12 mouse cellular contexts compared by ENCODE assay signal in the genomic region with DNA sequence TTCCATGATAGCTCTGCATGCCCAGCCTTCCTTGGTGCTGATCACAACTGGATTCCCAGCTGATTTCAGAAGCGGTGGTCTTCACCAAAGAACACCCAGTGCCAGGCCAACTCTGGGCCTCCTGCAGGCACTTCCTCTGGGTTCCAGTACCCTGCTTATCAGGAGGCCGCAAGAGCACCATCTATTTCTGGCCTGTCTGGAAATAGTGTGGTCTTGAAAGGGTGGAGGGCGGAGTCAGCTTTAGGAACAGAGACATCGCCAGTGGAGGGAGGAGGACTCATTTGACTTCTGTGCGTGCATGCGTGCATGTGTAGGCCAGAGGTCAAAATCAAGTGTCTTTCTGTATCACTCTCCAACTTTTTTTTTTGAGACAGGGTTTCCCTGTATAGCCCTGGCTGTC. TPM values are rescaled to one million over a fixed set of nuclear protein-coding genes. Genes with fewer than 3 reads are reported as not detected.
A peak's percentile ranks its signal among the peaks of the same experiment; 100 is the strongest.
DNase-seq lines count a peak whose midpoint lies in the region; ATAC-seq and TF ChIP-seq lines count a peak whose summit lies in the region.
"Had no signal": no experiment of that assay in that cellular context is flagged by ENCODE, and none has a peak within 500 bp of the region (broad histone marks: within the 10 kb centered on the region; RNA-seq: fewer than 3 reads in every experiment).

No protein-coding gene starts in this region.

- TF ChIP-seq POLR2A in kidney, adult 2 months (IDR thresholded peaks at IDR 0.05; ENCODE audit: low read depth, low read length) = no peak

- WGBS in lung, postnatal 0 days = 60% methylated on average over 6 of the region's 6 CpGs
- WGBS in kidney, adult 2 months = 78% methylated on average over 6 of the region's 6 CpGs

- no peak overlapping the region for H3K4me3 ChIP-seq in lung, postnatal 0 days (ENCODE audit: low read depth, low read length)
- no peak overlapping the region for H3K4me3 ChIP-seq in kidney, adult 2 months (ENCODE audit: insufficient read depth, low read depth, low read length)
- H3K4me3 ChIP-seq: gastrocnemius, adult 2 months; limb, embryonic 13.5 days; midbrain, embryonic 15.5 days had no signal

- no peaks in the 10 kb centered on the region for H3K36me3 ChIP-seq in lung, postnatal 0 days (ENCODE audit: insufficient read depth, low read length)
- H3K36me3 ChIP-seq in kidney, adult 2 months (ENCODE audit: control insufficient read depth, insufficient read depth, low read length) = no peaks in the 10 kb centered on the region
- H3K36me3 ChIP-seq: limb, embryonic 13.5 days; midbrain, embryonic 15.5 days had no signal

- H3K9ac ChIP-seq in lung, postnatal 0 days (replicated peaks; ENCODE audit: low read depth) = no peak overlapping the region
- H3K9ac ChIP-seq: limb, embryonic 13.5 days; midbrain, embryonic 15.5 days had no signal

- TF ChIP-seq EP300 in lung, postnatal 0 days (IDR thresholded peaks at IDR 0.05) = no peak

- no peak for TF ChIP-seq CTCF in lung, postnatal 0 days (IDR thresholded peaks at IDR 0.05)
- no peak for TF ChIP-seq CTCF in kidney, adult 2 months (conservative IDR thresholded peaks at IDR 0.05; ENCODE audit: insufficient read depth, insufficient read length, low read depth, low read length)

- H3K4me2 ChIP-seq in lung, postnatal 0 days (replicated peaks; ENCODE audit: low read depth, low read length) = no peak overlapping the region
- H3K4me2 ChIP-seq: limb, embryonic 13.5 days; midbrain, embryonic 15.5 days had no signal

- H3K9me3 ChIP-seq in lung, postnatal 0 days (ENCODE audit: low read length) = no peaks in the 10 kb centered on the region
- H3K9me3 ChIP-seq: limb, embryonic 13.5 days; midbrain, embryonic 15.5 days had no signal

- H3K27me3 ChIP-seq in lung, postnatal 0 days (replicated peaks; ENCODE audit: insufficient read depth, low read length) = no peaks in the 10 kb centered on the region
- H3K27me3 ChIP-seq in kidney, adult 2 months (replicated peaks; ENCODE audit: control insufficient read depth, insufficient read depth, low read length) = no peaks in the 10 kb centered on the region
- H3K27me3 ChIP-seq: limb, embryonic 13.5 days; midbrain, embryonic 15.5 days had no signal

- intact Hi-C loops in heart, postnatal 14 days (cut with DNase I) = no loop called here

- no peaks in the 10 kb centered on the region for H3K4me1 ChIP-seq in lung, postnatal 0 days (ENCODE audit: insufficient read depth, low read depth, low read length)
- no peaks in the 10 kb centered on the region for H3K4me1 ChIP-seq in kidney, adult 2 months (ENCODE audit: control insufficient read depth, insufficient read depth, low read length)
- H3K4me1 ChIP-seq: limb, embryonic 13.5 days; midbrain, embryonic 15.5 days had no signal

- peak; percentile 36 for DNase-seq in lung, postnatal 0 days (ENCODE audit: low spot score)
- DNase-seq in lung, postnatal 10 days = no peak
- DNase-seq in c-Kit-positive CD71-positive TER-119-positive erythroid progenitor cells, embryonic 14.5 days (ENCODE audit: low spot score) = peak; percentile 19
- DNase-seq in heart, postnatal 14 days = peak; percentile 19 to 20
- DNase-seq in kidney, adult 2 months = no peak
- no peak for DNase-seq in thymus, adult 18-20 months
- DNase-seq in layer of hippocampus, postnatal 10 days (ENCODE audit: low spot score in 2 of 2) = no peak
- DNase-seq: gastrocnemius, adult 2 months; thymus, postnatal 36 days had no signal

- H3K27ac ChIP-seq in lung, postnatal 0 days (ENCODE audit: low read length) = no peak overlapping the region
- H3K27ac ChIP-seq in kidney, adult 2 months (ENCODE audit: insufficient read depth, low read depth, low read length) = no peak overlapping the region
- H3K27ac ChIP-seq: gastrocnemius, adult 2 months; limb, embryonic 13.5 days; midbrain, embryonic 15.5 days had no signal

- ATAC-seq in lung, postnatal 0 days = no peak
- ATAC-seq in megakaryocyte progenitor cell, adult 5-6 weeks (replicated peaks; ENCODE audit: poor library complexity) = peak; percentile 70
- ATAC-seq: midbrain, embryonic 15.5 days had no signal

RNA-seq across cellular contexts. Expression of gene Plcg2, which starts 45.7 kb away (rescaled TPM):
- 3.5 and 3.7 TPM in 2 replicates for polyA plus RNA-seq in lung, postnatal 0 days (2015; fragmentation: Nextera tagmentation; extraction: Ambion mirVana)
- total RNA-seq in heart, postnatal 14 days (2021) = 1 to 10 TPM; 6.7 to 9.2 TPM
- 47.8 and 52.7 TPM in 2 replicates for total RNA-seq in megakaryocyte progenitor cell, adult 5-6 weeks (2015)
- total RNA-seq in megakaryocyte progenitor cell, adult 5-6 weeks (2017) = 72.8 and 72.9 TPM in 2 replicates
- 10.7 and 12.5 TPM in 2 replicates for polyA plus RNA-seq in kidney, adult 2 months (2012; rRNA removed)
- total RNA-seq in layer of hippocampus, postnatal 10 days (2021) = 1 to 10 TPM; 2.8 to 3.2 TPM

Comparison
In these comparisons a context has a peak if more than half of its experiments do, and no peak if none do; other contexts are left out.
1. DNase-seq: peak in lung, postnatal 0 days (single experiment), c-Kit-positive CD71-positive TER-119-positive erythroid progenitor cells, embryonic 14.5 days (single experiment) and heart, postnatal 14 days (2 of 2); none in lung, postnatal 10 days (single experiment), kidney, adult 2 months (single experiment), thymus, adult 18-20 months (0 of 2) and layer of hippocampus, postnatal 10 days (0 of 2).
2. RNA of gene Plcg2, which starts 45.7 kb away (total RNA-seq): 47.8 to 72.9 TPM in megakaryocyte progenitor cell, adult 5-6 weeks; 6.7 to 9.2 TPM in heart, postnatal 14 days and 2.8 to 3.2 TPM in layer of hippocampus, postnatal 10 days; every median in the first group is over 4 times any median in the second.